Mouse (Mus musculus): ENCODE measurements around the gene Glipr1l1. TPM values are rescaled to one million over a fixed set of nuclear protein-coding genes. Genes with fewer than 3 reads are reported as not detected.

Glipr1l1 gene
- total RNA-seq (2023; ENCODE audit: inconsistent age), result not detected in 4 replicates

GRCm38 (mm10) chr10:112059702-112060582 is at the start of gene Glipr1l1:
Gene Glipr1l1, plus strand, starts transcription at chr10:112060189.

GRCm38 (mm10) chr10:112083157-112083556 is 23.2 kb downstream of the Glipr1l1 start, which contains the start of gene Glipr1l2:
Gene Glipr1l2, plus strand, starts transcription at chr10:112083354.

Other genes with a start within 250 kb of the Glipr1l1 start
- gene Krr1, start 87.5 kb upstream of the Glipr1l1 start, total RNA-seq (2023; ENCODE audit: inconsistent age), result 47.0 to 60.1 TPM (median 48.1 TPM) in 4 replicates
- gene Glipr1, start 57.6 kb upstream of the Glipr1l1 start, total RNA-seq (2023; ENCODE audit: inconsistent age), result 30.1 to 32.7 TPM (median 32.0 TPM) in 4 replicates
- gene Glipr1l2, start 23.2 kb downstream of the Glipr1l1 start, total RNA-seq (2023; ENCODE audit: inconsistent age), result not detected in 4 replicates
- gene Glipr1l3, start 100.1 kb downstream of the Glipr1l1 start, total RNA-seq (2023; ENCODE audit: inconsistent age), result not detected in 4 replicates
- not detected in 4 replicates for gene Caps2, start 103.4 kb downstream of the Glipr1l1 start, total RNA-seq (2023; ENCODE audit: inconsistent age)
- not detected in 4 replicates for gene Kcnc2, start 210.9 kb downstream of the Glipr1l1 start, total RNA-seq (2023; ENCODE audit: inconsistent age)